Mouse (Mus musculus): ENCODE data around the gene Cdc34.

- TF ChIP-seq EP300 (IDR thresholded peaks at IDR 0.05) (no peak), CTCF (IDR thresholded peaks at IDR 0.05) (no peak)
Observed at GRCm38 (mm10) chr10:79693580-79694378, 11.8 kb downstream of the Cdc34 start.
